Mouse (Mus musculus): ENCODE results near the gene Cbx8. TPM values are rescaled to one million over a fixed set of nuclear protein-coding genes. Genes with fewer than 3 reads are reported as not detected.

Gene Cbx8
- polyA plus RNA-seq, 1 experiment = 6.0 TPM

DNA sequence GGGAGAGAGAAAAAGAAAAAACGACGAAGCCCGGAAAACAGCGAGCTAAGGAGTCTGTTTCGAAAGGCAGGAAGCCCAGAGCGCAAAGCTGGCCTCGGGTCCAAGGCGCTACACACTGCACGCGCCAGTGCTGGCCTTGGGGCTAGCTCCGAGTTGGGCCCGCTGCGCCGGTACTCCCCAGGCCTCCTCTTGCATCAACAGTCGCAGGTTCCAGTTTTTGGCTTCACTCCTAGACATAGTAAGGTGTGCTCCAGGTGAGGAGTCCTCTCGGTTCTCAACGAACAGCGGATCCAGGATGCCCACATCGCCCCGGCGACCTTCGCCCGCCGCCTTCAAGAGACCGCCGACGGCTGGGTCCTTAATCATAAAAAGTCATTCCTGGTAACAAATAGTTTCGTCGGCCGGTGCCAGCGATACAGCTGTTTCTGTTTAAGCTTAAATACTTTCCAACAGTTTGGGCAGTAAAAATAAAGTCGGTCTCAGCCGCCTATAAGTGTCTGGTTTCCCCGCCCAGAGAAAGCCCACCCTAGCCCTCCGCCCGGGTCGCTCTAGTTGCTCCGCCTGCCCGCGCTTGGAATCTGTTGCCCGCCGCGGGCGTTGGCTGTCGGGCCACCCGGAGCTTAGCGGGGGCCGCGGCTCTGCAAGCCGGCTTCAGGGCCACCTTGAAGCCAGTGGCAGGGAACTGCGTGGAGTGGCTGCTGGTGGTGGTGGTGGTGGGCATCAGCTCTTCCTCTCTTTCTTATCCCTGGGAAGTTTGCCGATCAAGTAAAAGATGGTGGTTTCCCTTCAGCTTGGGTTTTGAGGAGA, 1.9 kb upstream of the Cbx8 start:
- Histone ChIP-seq H3K4me1 (ENCODE audit: control insufficient read depth, insufficient read depth, low read length) (no peaks in the 10 kb centered on the region; the same call in 1 of the 2 replicates), H3K4me3 (ENCODE audit: insufficient read depth, low read length) (no peak overlapping the region), H3K27ac (ENCODE audit: insufficient read depth, low read length) (no peak overlapping the region)
- TF ChIP-seq CTCF (IDR thresholded peaks at IDR 0.05; ENCODE audit: extremely low read depth, insufficient read depth, low read length) (no peak), POLR2A (IDR thresholded peaks at IDR 0.05; ENCODE audit: extremely low read depth, insufficient read depth, low read length) (no peak)

GRCm38 (mm10) chr11:119041750-119042465, 1.1 kb upstream of the Cbx8 start:
- H3K27ac ChIP-seq (ENCODE audit: insufficient read depth, low read length) = no peak overlapping the region
- no peaks in the 10 kb centered on the region; the same call in 1 of the 2 replicates for H3K4me1 ChIP-seq (ENCODE audit: control insufficient read depth, insufficient read depth, low read length)
- TF ChIP-seq POLR2A (IDR thresholded peaks at IDR 0.05; ENCODE audit: extremely low read depth, insufficient read depth, low read length) (no peak), CTCF (IDR thresholded peaks at IDR 0.05; ENCODE audit: extremely low read depth, insufficient read depth, low read length) (no peak)
- peak overlapping the region; percentile 86 for H3K4me3 ChIP-seq (ENCODE audit: insufficient read depth, low read length)

GRCm38 (mm10) chr11:119041325-119041716, 552 bp upstream of the Cbx8 start:
- Histone ChIP-seq H3K4me3 (ENCODE audit: insufficient read depth, low read length) (peak overlapping the region; percentile 86), H3K27ac (ENCODE audit: insufficient read depth, low read length) (peak overlapping the region; percentile 79), H3K4me1 (ENCODE audit: control insufficient read depth, insufficient read depth, low read length) (no peaks in the 10 kb centered on the region; the same call in 1 of the 2 replicates)
- TF ChIP-seq CTCF (IDR thresholded peaks at IDR 0.05; ENCODE audit: extremely low read depth, insufficient read depth, low read length) = no peak
- no peak for TF ChIP-seq POLR2A (IDR thresholded peaks at IDR 0.05; ENCODE audit: extremely low read depth, insufficient read depth, low read length)

GRCm38 (mm10) chr11:119039732-119040512, 847 bp downstream of the Cbx8 start:
- Histone ChIP-seq H3K4me3 (ENCODE audit: insufficient read depth, low read length) (peak overlapping the region; percentile 86), H3K4me1 (ENCODE audit: control insufficient read depth, insufficient read depth, low read length) (no peaks in the 10 kb centered on the region; the same call in 1 of the 2 replicates), H3K27ac (ENCODE audit: insufficient read depth, low read length) (no peak overlapping the region)
- TF ChIP-seq CTCF (IDR thresholded peaks at IDR 0.05; ENCODE audit: extremely low read depth, insufficient read depth, low read length) (no peak), POLR2A (IDR thresholded peaks at IDR 0.05; ENCODE audit: extremely low read depth, insufficient read depth, low read length) (no peak)

- Histone ChIP-seq H3K4me1 (ENCODE audit: control insufficient read depth, insufficient read depth, low read length) (no peaks in the 10 kb centered on the region; the same call in 1 of the 2 replicates), H3K27ac (ENCODE audit: insufficient read depth, low read length) (no peak overlapping the region)
Observed at GRCm38 (mm10) chr11:119038744-119039484, 1.9 kb downstream of the Cbx8 start.

DNA sequence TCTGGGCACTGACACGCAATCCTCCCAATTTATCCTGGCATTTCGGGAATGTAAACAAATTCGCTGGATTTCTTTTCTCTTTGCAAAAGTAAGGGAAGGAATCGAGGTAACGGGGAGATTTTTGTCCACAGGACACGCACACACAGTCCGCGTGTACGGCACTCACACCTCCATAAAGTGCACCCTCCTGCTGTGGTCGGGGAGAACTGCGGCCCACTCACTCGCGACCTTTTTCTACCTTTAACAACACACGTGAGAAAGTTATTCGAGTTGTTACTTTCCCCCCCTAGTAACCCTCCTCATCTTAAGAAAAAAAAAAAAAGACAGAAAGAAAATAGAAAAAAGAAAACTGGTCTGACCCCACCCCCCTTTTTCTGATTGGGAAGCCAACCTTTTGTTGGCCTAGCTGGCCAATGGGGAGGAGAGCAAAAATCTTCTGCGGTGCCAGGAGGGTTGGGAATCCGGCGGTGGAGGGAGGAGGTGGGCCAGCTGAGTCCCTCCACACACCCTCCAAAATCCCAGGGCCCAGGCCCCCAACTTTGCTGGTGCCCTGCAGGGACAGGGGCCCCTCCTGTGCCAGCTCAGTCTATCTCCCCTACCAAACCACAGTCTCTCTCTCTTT, 2.9 kb downstream of the Cbx8 start:
- Histone ChIP-seq H3K4me1 (ENCODE audit: control insufficient read depth, insufficient read depth, low read length) (no peaks in the 10 kb centered on the region; the same call in 1 of the 2 replicates), H3K27ac (ENCODE audit: insufficient read depth, low read length) (no peak overlapping the region), H3K4me3 (ENCODE audit: insufficient read depth, low read length) (no peak overlapping the region)
- TF ChIP-seq POLR2A (IDR thresholded peaks at IDR 0.05; ENCODE audit: extremely low read depth, insufficient read depth, low read length) = no peak
- no peak for TF ChIP-seq CTCF (IDR thresholded peaks at IDR 0.05; ENCODE audit: extremely low read depth, insufficient read depth, low read length)

More at GRCm38 (mm10) chr11:119038744-119039484, 1.9 kb downstream of the Cbx8 start:
- TF ChIP-seq POLR2A (IDR thresholded peaks at IDR 0.05; ENCODE audit: extremely low read depth, insufficient read depth, low read length) = no peak
- TF ChIP-seq CTCF (IDR thresholded peaks at IDR 0.05; ENCODE audit: extremely low read depth, insufficient read depth, low read length) = no peak
- no peak overlapping the region for H3K4me3 ChIP-seq (ENCODE audit: insufficient read depth, low read length)

- Histone ChIP-seq H3K4me3 (ENCODE audit: insufficient read depth, low read length) (no peak overlapping the region), H3K4me1 (ENCODE audit: control insufficient read depth, insufficient read depth, low read length) (no peaks in the 10 kb centered on the region; the same call in 1 of the 2 replicates), H3K27ac (ENCODE audit: insufficient read depth, low read length) (no peak overlapping the region)
- no peak for TF ChIP-seq CTCF (IDR thresholded peaks at IDR 0.05; ENCODE audit: extremely low read depth, insufficient read depth, low read length)
- no peak for TF ChIP-seq POLR2A (IDR thresholded peaks at IDR 0.05; ENCODE audit: extremely low read depth, insufficient read depth, low read length)
Observed at GRCm38 (mm10) chr11:119036934-119037779, 3.6 kb downstream of the Cbx8 start.

DNA sequence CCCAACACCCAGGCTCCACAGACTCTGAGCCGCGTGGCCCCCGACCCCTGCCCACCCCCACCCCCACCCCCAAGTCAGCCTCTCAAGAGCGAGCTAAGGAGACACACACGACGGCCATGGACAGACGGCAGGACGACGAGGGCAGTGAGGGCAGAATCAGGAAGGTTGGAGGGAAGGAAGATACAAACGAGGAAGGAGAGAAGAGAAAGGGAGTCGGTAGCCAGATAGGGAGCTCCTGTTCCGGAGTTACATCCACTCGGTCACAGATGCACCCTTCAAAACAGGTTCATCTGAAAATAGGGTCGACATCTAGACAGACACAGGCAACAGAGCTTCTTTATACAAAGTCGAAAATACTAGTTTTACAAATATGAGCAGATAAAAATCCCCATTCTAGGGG, 4.3 kb downstream of the Cbx8 start:
- Histone ChIP-seq H3K27ac (ENCODE audit: insufficient read depth, low read length) (no peak overlapping the region), H3K4me1 (ENCODE audit: control insufficient read depth, insufficient read depth, low read length) (no peaks in the 10 kb centered on the region; the same call in 1 of the 2 replicates), H3K4me3 (ENCODE audit: insufficient read depth, low read length) (no peak overlapping the region)
- no peak for TF ChIP-seq POLR2A (IDR thresholded peaks at IDR 0.05; ENCODE audit: extremely low read depth, insufficient read depth, low read length)
- no peak for TF ChIP-seq CTCF (IDR thresholded peaks at IDR 0.05; ENCODE audit: extremely low read depth, insufficient read depth, low read length)
